Mouse (Mus musculus) small intestine, adult 2 months (tissue): ENCODE data around the gene Pofut1.

ENCODE experiments used
- CTCF ChIP-seq: fragments of 200-500 bp; IDR thresholded peaks from 2 replicates; pipeline ENCODE4 v1.5.1; 2012; ENCODE audit warnings: low read depth, mild to moderate bottlenecking, control low read depth, inconsistent platforms, low read length, moderate library complexity, mixed read lengths; ENCODE audit not compliant: insufficient replicate concordance, insufficient read length; ENCODE audit errors: extremely low read depth
- POLR2A ChIP-seq: fragments of 200-500 bp; IDR thresholded peaks from 2 replicates; pipeline ENCODE4 v1.6.1; 2012; ENCODE audit warnings: low read depth, mild to moderate bottlenecking, control low read depth, inconsistent platforms, low read length, moderate library complexity

GRCm38 (mm10) chr2:153256604-153257003, 15.3 kb downstream of the Pofut1 start:
- no peak for TF ChIP-seq CTCF
- no peak for TF ChIP-seq POLR2A
